Mouse (Mus musculus): Measurements from ENCODE around the gene Nfe2l1. TPM values are rescaled to one million over a fixed set of nuclear protein-coding genes. Genes with fewer than 3 reads are reported as not detected.
"Not testable (repeated sequence)": the region's sequence is repeated elsewhere in the genome, so short reads cannot be mapped to it uniquely, and the experiment has no call there.

Nfe2l1 gene
- total and polyA plus RNA-seq, 2 experiments from 2014 or later, result 83.5 to 98.8 TPM

DNA sequence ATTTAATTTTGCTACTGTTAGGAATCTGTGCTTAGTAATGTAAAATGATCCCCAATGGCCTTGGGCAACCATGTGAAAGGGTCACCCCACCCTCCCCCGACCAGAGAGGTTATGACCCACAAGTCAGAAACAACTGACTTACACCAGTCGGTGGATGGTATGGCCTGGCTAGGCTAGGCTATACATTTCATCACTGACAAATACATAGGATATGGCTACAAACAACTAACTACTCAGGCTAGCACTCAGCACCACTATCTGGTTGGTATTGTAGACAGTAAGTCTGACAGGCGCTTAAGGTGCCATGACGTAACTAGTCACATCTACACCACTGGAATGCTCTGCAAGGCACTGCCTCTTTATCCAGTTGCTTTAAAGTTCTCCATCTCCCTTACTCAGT lies 16.3 kb downstream of the Nfe2l1 start:
- TF ChIP-seq CTCF (IDR thresholded peaks at IDR 0.05; ENCODE audit: low read depth), result no peak
- no peak for TF ChIP-seq EP300 (IDR thresholded peaks at IDR 0.05; ENCODE audit: low read depth)
- peaks cover 74% of the 10 kb centered on the region for H3K36me3 ChIP-seq (replicated peaks; ENCODE audit: control insufficient read depth, insufficient read depth, low read length)
- no peaks in the 10 kb centered on the region for H3K27me3 ChIP-seq (ENCODE audit: control insufficient read depth, insufficient read depth, low read length)
- H3K9ac ChIP-seq (replicated peaks; ENCODE audit: low read depth, low read length), result no peak overlapping the region
- no peaks in the 10 kb centered on the region for H3K4me1 ChIP-seq (ENCODE audit: control insufficient read depth, insufficient read depth)
- no peak overlapping the region for H3K27ac ChIP-seq (ENCODE audit: low read depth)
- DNase-seq (ENCODE audit: low spot score) (no peak), ATAC-seq (ENCODE audit: insufficient read depth, low read depth) (no peak)
- H3K4me2 ChIP-seq (ENCODE audit: low read depth, low read length), result no peak overlapping the region
- 86% methylated on average over 4 of the region's 4 CpGs for WGBS
- no peak overlapping the region for H3K4me3 ChIP-seq (ENCODE audit: low read depth, low read length)
- H3K9me3 ChIP-seq (replicated peaks; ENCODE audit: control insufficient read depth, low read length), result no peaks in the 10 kb centered on the region

DNA sequence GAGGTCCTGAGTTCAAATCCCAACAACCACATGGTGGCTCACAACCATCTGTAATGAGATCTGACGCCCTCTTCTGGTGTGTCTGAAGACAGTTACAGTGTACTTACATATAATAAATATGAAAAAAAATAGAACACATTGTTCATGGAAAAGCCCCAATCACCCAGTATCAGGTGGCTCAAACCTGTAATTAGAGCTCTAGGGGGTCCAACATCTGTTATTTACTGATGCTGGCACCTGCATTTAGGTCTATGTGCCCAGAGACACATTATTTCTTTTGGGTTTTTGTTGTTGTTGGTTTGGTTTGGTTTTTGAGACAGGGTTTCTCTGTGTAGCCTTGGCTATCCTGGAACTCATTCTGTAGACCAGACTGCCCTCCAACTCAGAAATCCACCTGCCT lies 18.6 kb downstream of the Nfe2l1 start:
- ATAC-seq (ENCODE audit: insufficient read depth, low read depth); H3K27me3 ChIP-seq (ENCODE audit: control insufficient read depth, insufficient read depth, low read length); H3K4me3 ChIP-seq (ENCODE audit: low read depth, low read length); H3K4me1 ChIP-seq (ENCODE audit: control insufficient read depth, insufficient read depth); DNase-seq (ENCODE audit: low spot score); H3K4me2 ChIP-seq (ENCODE audit: low read depth, low read length); H3K9ac ChIP-seq (replicated peaks; ENCODE audit: low read depth, low read length); H3K9me3 ChIP-seq (replicated peaks; ENCODE audit: control insufficient read depth, low read length); H3K27ac ChIP-seq (ENCODE audit: low read depth): not testable (repeated sequence)
- peaks cover 65% of the 10 kb centered on the region for H3K36me3 ChIP-seq (replicated peaks; ENCODE audit: control insufficient read depth, insufficient read depth, low read length)
- WGBS, result 86% methylated on average over 1 of the region's 1 CpGs

DNA sequence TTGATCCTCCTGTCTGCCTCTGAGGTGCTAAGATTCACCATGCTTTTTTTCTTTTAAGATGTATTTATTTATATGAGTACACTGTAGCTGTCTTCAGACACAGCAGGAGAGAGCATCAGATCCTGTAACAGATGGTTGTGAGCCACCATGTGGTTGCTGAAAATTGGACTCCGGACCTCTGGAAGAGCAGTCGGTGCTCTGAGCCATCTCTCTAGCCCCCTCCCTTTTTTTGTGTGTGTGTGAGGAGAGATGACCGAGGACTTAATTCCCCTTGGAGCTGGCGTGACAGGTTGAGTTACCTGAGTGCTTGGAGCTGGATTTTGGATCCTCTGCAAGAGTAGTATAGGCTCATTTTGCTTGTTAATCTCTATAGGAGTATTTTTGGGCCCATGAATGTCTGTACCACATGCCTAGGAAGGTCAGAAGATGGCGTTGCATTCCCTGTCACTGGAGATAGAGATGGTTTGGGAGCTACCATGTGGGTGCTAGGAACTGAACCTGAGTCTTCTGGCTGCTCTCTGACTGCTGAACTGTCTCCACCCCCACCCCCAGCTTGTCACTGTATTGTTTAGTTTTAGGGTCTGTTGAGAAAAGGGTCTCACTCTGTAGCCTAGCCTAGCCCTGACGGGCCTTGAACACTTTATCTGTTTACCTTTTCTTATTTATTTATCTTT lies 20.1 kb downstream of the Nfe2l1 start:
- ATAC-seq (ENCODE audit: insufficient read depth, low read depth) (no peak), DNase-seq (ENCODE audit: low spot score) (no peak)
- peaks cover 68% of the 10 kb centered on the region for H3K36me3 ChIP-seq (replicated peaks; ENCODE audit: control insufficient read depth, insufficient read depth, low read length)
- H3K4me3 ChIP-seq (ENCODE audit: low read depth, low read length), result no peak overlapping the region
- no peak overlapping the region for H3K4me2 ChIP-seq (ENCODE audit: low read depth, low read length)
- no peaks in the 10 kb centered on the region for H3K9me3 ChIP-seq (replicated peaks; ENCODE audit: control insufficient read depth, low read length)
- H3K27ac ChIP-seq (ENCODE audit: low read depth), result no peak overlapping the region
- H3K27me3 ChIP-seq (ENCODE audit: control insufficient read depth, insufficient read depth, low read length), result no peaks in the 10 kb centered on the region
- no peaks in the 10 kb centered on the region for H3K4me1 ChIP-seq (ENCODE audit: control insufficient read depth, insufficient read depth)
- TF ChIP-seq CTCF (IDR thresholded peaks at IDR 0.05; ENCODE audit: low read depth) (no peak), EP300 (IDR thresholded peaks at IDR 0.05; ENCODE audit: low read depth) (no peak)
- WGBS, result 95% methylated on average over 6 of the region's 6 CpGs
- H3K9ac ChIP-seq (replicated peaks; ENCODE audit: low read depth, low read length), result no peak overlapping the region

DNA sequence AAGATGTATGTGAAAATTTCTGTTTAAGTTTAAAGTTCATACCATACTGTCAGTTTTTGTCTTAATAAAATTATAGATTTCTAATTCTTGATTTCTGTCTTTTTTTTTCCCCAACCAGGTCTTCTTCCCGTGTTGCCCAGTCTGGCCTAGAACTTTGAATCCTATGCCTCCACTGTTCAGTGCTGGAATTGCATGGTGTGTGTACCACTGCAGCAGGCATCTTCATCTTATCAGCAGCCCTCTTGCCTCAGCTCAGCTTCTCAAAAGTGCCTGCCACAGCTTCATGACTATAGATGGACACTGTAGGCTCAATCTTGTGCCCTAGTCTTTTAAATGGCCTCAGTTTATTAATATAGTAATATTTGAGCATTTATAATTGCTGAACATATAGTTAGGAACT lies 21.7 kb downstream of the Nfe2l1 start:
- peaks cover 77% of the 10 kb centered on the region for H3K36me3 ChIP-seq (replicated peaks; ENCODE audit: control insufficient read depth, insufficient read depth, low read length)
- no peak overlapping the region for H3K4me3 ChIP-seq (ENCODE audit: low read depth, low read length)
- H3K9ac ChIP-seq (replicated peaks; ENCODE audit: low read depth, low read length), result no peak overlapping the region
- WGBS, result 26% methylated on average over 1 of the region's 1 CpGs
- H3K9me3 ChIP-seq (replicated peaks; ENCODE audit: control insufficient read depth, low read length), result no peaks in the 10 kb centered on the region
- no peaks in the 10 kb centered on the region for H3K4me1 ChIP-seq (ENCODE audit: control insufficient read depth, insufficient read depth)
- ATAC-seq (ENCODE audit: insufficient read depth, low read depth), result no peak; the same call in 1 of the 2 replicates
- TF ChIP-seq CTCF (IDR thresholded peaks at IDR 0.05; ENCODE audit: low read depth) (peak; percentile 25), EP300 (IDR thresholded peaks at IDR 0.05; ENCODE audit: low read depth) (no peak)
- no peaks in the 10 kb centered on the region for H3K27me3 ChIP-seq (ENCODE audit: control insufficient read depth, insufficient read depth, low read length)
- H3K4me2 ChIP-seq (ENCODE audit: low read depth, low read length), result no peak overlapping the region
- H3K27ac ChIP-seq (ENCODE audit: low read depth), result no peak overlapping the region
- DNase-seq (ENCODE audit: low spot score), result no peak

DNA sequence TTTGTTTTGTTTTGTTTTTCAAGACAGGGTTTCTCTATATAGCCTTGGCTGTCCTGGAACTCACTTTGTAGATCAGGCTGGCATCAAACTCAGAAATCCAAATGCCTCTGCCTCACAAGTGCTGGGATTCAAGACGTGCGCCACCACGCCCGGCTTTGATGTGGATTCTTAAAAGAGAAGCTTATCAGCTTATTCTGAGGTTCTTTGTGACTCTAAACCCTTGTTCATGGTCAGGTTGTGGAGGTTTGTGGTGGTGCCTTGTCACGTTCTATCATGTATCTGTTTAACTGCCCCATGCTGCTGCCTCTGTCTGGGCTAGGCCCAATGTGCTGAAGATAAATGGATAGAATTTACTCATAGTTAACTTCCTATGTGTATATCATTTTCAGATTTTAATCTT lies 24.2 kb downstream of the Nfe2l1 start:
- TF ChIP-seq CTCF (IDR thresholded peaks at IDR 0.05; ENCODE audit: low read depth), result no peak
- TF ChIP-seq EP300 (IDR thresholded peaks at IDR 0.05; ENCODE audit: low read depth), result no peak
- Histone ChIP-seq H3K4me3 (ENCODE audit: low read depth, low read length) (no peak overlapping the region), H3K27me3 (ENCODE audit: control insufficient read depth, insufficient read depth, low read length) (no peaks in the 10 kb centered on the region), H3K4me1 (ENCODE audit: control insufficient read depth, insufficient read depth) (no peaks in the 10 kb centered on the region), H3K36me3 (replicated peaks; ENCODE audit: control insufficient read depth, insufficient read depth, low read length) (peaks cover 86% of the 10 kb centered on the region), H3K4me2 (ENCODE audit: low read depth, low read length) (no peak overlapping the region), H3K9me3 (replicated peaks; ENCODE audit: control insufficient read depth, low read length) (no peaks in the 10 kb centered on the region), H3K27ac (ENCODE audit: low read depth) (no peak overlapping the region), H3K9ac (replicated peaks; ENCODE audit: low read depth, low read length) (no peak overlapping the region)
- no peak for DNase-seq (ENCODE audit: low spot score)
- ATAC-seq (ENCODE audit: insufficient read depth, low read depth), result no peak
- 85% methylated on average over 5 of the region's 5 CpGs for WGBS

DNA sequence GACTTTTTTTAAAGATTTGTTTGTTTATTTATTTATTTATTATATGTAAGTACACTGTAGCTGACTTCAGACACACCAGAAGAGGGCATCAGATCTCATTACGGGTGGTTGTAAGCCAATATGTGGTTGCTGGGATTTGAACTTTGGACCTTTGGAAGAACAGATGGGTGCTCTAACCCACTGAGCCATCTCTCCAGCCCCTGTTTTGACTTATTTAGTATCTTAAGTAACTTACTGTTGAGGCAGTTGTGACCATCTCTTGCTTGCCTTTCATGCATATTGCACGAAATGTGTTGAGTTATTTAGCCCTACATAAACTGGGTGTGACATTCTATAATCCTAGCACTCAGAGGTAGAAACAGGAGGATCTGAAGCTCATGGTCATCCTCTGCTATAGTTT lies 30.3 kb downstream of the Nfe2l1 start:
- no peaks in the 10 kb centered on the region for H3K27me3 ChIP-seq (ENCODE audit: control insufficient read depth, insufficient read depth, low read length)
- H3K4me1 ChIP-seq (ENCODE audit: control insufficient read depth, insufficient read depth), result no peaks in the 10 kb centered on the region
- 94% methylated on average over 2 of the region's 2 CpGs for WGBS
- H3K4me2 ChIP-seq (ENCODE audit: low read depth, low read length), result no peak overlapping the region
- no peak overlapping the region for H3K4me3 ChIP-seq (ENCODE audit: low read depth, low read length)
- no peak overlapping the region for H3K9ac ChIP-seq (replicated peaks; ENCODE audit: low read depth, low read length)
- no peaks in the 10 kb centered on the region for H3K9me3 ChIP-seq (replicated peaks; ENCODE audit: control insufficient read depth, low read length)
- ATAC-seq (ENCODE audit: insufficient read depth, low read depth) (no peak), DNase-seq (ENCODE audit: low spot score) (no peak)
- H3K27ac ChIP-seq (ENCODE audit: low read depth), result no peak overlapping the region
- TF ChIP-seq CTCF (IDR thresholded peaks at IDR 0.05; ENCODE audit: low read depth) (no peak), EP300 (IDR thresholded peaks at IDR 0.05; ENCODE audit: low read depth) (no peak)
- peaks cover 44% of the 10 kb centered on the region for H3K36me3 ChIP-seq (replicated peaks; ENCODE audit: control insufficient read depth, insufficient read depth, low read length)

Measured in heart, postnatal 0 days (tissue).